Mouse (Mus musculus): Measurements from ENCODE around the gene Crip2. TPM values are rescaled to one million over a fixed set of nuclear protein-coding genes. Genes with fewer than 3 reads are reported as not detected.
A peak's percentile ranks its signal among the peaks of the same experiment; 100 is the strongest.

Crip2 gene
- total RNA-seq, 4 experiments from 2014 or later, result 46.7 to 65.5 (median 58.4) TPM

GRCm38 (mm10) chr12:113185442-113186291, 45.6 kb downstream of the Crip2 start, which contains the start of gene Tmem121:
Gene Tmem121, plus strand, starts transcription at chr12:113185930.
- DNase-seq, result no peak

- DNase-seq, result no peak
Observed at GRCm38 (mm10) chr12:113186326-113187010, 46.4 kb downstream of the Crip2 start.

GRCm38 (mm10) chr12:113187011-113187375, 47.0 kb downstream of the Crip2 start:
- no peak for DNase-seq

DNA sequence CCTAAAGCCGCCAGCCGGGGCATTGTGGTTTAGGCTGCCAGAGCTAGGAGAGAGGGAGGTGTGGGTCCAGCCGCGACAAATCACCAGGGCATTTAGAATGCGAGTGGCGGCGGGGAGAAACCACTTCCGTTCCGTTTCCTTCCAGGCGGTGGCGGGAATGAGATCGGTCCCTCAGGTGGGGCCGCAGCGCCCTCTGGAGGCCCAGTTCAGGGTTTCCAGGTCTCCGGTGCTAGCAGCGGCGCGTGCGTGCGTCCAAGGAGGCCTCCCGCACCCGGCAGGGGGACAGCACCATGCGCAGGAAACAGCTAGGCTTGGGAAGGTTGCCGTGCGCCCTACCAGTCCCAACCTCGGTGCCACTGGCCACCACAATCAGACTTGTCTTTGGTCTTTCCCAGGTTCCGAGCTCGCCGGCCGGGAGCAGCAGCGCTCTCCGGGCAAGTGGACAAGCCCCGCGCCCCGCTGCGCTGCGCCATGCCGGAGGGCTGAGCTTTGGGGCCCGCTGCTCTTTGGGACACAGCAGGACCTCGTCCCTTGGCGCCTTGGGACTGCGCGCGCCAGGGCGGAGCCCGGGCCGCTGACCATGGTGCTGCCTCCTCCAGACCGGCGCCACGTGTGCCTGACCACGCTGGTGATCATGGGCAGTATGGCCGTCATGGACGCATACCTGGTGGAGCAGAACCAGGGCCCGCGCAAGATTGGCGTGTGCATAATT, 47.7 kb downstream of the Crip2 start:
- peak; percentile 56 for DNase-seq

- no peak for DNase-seq
Observed at GRCm38 (mm10) chr12:113188349-113189055, 48.5 kb downstream of the Crip2 start.

GRCm38 (mm10) chr12:113193423-113193822, 53.4 kb downstream of the Crip2 start:
- no peak for DNase-seq

Other genes starting within 250 kb of the Crip2 start
- gene Jag2, start 210.5 kb upstream of the Crip2 start, total RNA-seq (2022), result 10 to 100 TPM in 1 of 4 experiments, 1 to 10 TPM in 3; 3.7 to 10.1 (median 6.6) TPM
- gene Nudt14, start 198.1 kb upstream of the Crip2 start, total RNA-seq (2022), result 10 to 100 TPM; 29.3 to 45.0 (median 36.1) TPM
- 10 to 100 TPM; 21.5 to 30.9 (median 24.2) TPM for gene Btbd6, start 163.8 kb upstream of the Crip2 start, total RNA-seq (2022)
- gene Brf1, start 139.5 kb upstream of the Crip2 start, total RNA-seq (2022), result 10 to 100 TPM; 49.6 to 86.9 (median 68.3) TPM
- gene Pacs2, start 125.7 kb upstream of the Crip2 start, total RNA-seq (2022), result 10 to 100 TPM; 42.2 to 60.4 (median 53.7) TPM
- gene Tex22, start 65.7 kb upstream of the Crip2 start, total RNA-seq (2022), result under 1 TPM in 3 of 4 experiments, not detected in 1; 0.38 to 0.65 (median 0.62) TPM
- gene Mta1, start 42.0 kb upstream of the Crip2 start, total RNA-seq (2022), result 10 to 100 TPM; 81.8 to 92.8 (median 86.8) TPM
- gene Crip1, start 6.1 kb downstream of the Crip2 start, total RNA-seq (2022), result 10 to 100 TPM; 55.3 to 90.7 (median 59.7) TPM
- 1 to 10 TPM in 3 of 4 experiments, under 1 TPM in 1; 0.87 to 1.8 (median 1.5) TPM for gene Tedc1, start 16.2 kb downstream of the Crip2 start, total RNA-seq (2022)
- gene Tmem121, start 45.7 kb downstream of the Crip2 start, total RNA-seq (2022), result 10 to 100 TPM in 2 of 4 experiments, 1 to 10 TPM in 2; 5.1 to 13.1 (median 8.4) TPM

Data from adrenal gland, adult 8-10 months (tissue).